Mouse (Mus musculus) heart, adult 8-10 months (tissue): Measurements from ENCODE around the gene Abcc3. TPM values are rescaled to one million over a fixed set of nuclear protein-coding genes. Genes with fewer than 3 reads are reported as not detected.
"Not testable (repeated sequence)": the region's sequence is repeated elsewhere in the genome, so short reads cannot be mapped to it uniquely, and the experiment has no call there.

Source experiments
- DNase-seq: peaks from one replicate; pipeline ENCODE4 v3.0.0; 2022; ENCODE audit warnings: low spot score
- total RNA-seq, 4 experiments: library from RNA; stranded (reverse); gene quantifications; 2 replicates each; pipeline ENCODE4 v1.2.4; 2022

Gene Abcc3
- total RNA-seq, 4 experiments from 2014 or later = 0.91 to 2.3 (median 1.7) TPM

- no peak for DNase-seq
These were observed 9.9 kb upstream of the Abcc3 start for GRCm38 (mm10) chr11:94402731-94403130.

GRCm38 (mm10) chr11:94402029-94402428, 9.2 kb upstream of the Abcc3 start:
- not testable (repeated sequence) for DNase-seq

GRCm38 (mm10) chr11:94400996-94401395, 8.2 kb upstream of the Abcc3 start:
- DNase-seq = no peak

GRCm38 (mm10) chr11:94394107-94394506, 1.3 kb upstream of the Abcc3 start:
- DNase-seq = no peak

GRCm38 (mm10) chr11:94393490-94393889, 693 bp upstream of the Abcc3 start:
- not testable (repeated sequence) for DNase-seq

- DNase-seq = no peak
These were observed 1.1 kb downstream of the Abcc3 start for GRCm38 (mm10) chr11:94391661-94392060.

GRCm38 (mm10) chr11:94390825-94391224, 2.0 kb downstream of the Abcc3 start:
- DNase-seq = no peak

- DNase-seq = no peak
These were observed 2.9 kb downstream of the Abcc3 start for GRCm38 (mm10) chr11:94389724-94390396.

GRCm38 (mm10) chr11:94389021-94389420, 3.8 kb downstream of the Abcc3 start:
- no peak for DNase-seq

GRCm38 (mm10) chr11:94387756-94388155, 5.0 kb downstream of the Abcc3 start:
- no peak for DNase-seq

GRCm38 (mm10) chr11:94385977-94386771, 6.6 kb downstream of the Abcc3 start:
- peak; percentile 27 for DNase-seq

GRCm38 (mm10) chr11:94379736-94380135, 13.1 kb downstream of the Abcc3 start:
- DNase-seq = no peak

- DNase-seq = no peak
These were observed 13.7 kb downstream of the Abcc3 start for GRCm38 (mm10) chr11:94379061-94379460.

GRCm38 (mm10) chr11:94374276-94374948, 18.4 kb downstream of the Abcc3 start:
- DNase-seq = no peak

GRCm38 (mm10) chr11:94370809-94371208, 22.0 kb downstream of the Abcc3 start:
- no peak for DNase-seq

GRCm38 (mm10) chr11:94369981-94370380, 22.8 kb downstream of the Abcc3 start:
- DNase-seq = no peak

- DNase-seq = no peak
These were observed 27.5 kb downstream of the Abcc3 start for GRCm38 (mm10) chr11:94365340-94365739.

- DNase-seq = no peak
These were observed 29.1 kb downstream of the Abcc3 start for GRCm38 (mm10) chr11:94363690-94364089.

- no peak for DNase-seq
These were observed 30.7 kb downstream of the Abcc3 start for GRCm38 (mm10) chr11:94362101-94362500.

- no peak for DNase-seq
These were observed 31.5 kb downstream of the Abcc3 start for GRCm38 (mm10) chr11:94361166-94361870.

GRCm38 (mm10) chr11:94359168-94359567, 33.6 kb downstream of the Abcc3 start:
- no peak for DNase-seq
